Mouse (Mus musculus): ENCODE measurements around the gene Mapkap1. TPM values are rescaled to one million over a fixed set of nuclear protein-coding genes. Genes with fewer than 3 reads are reported as not detected.
"Not testable (repeated sequence)": the region's sequence is repeated elsewhere in the genome, so short reads cannot be mapped to it uniquely, and the experiment has no call there.

The Mapkap1 gene
- total RNA-seq, 2 experiments from 2014 or later: 9.2 to 17.5 TPM

GRCm38 (mm10) chr2:34430663-34431062 is 24.1 kb downstream of the Mapkap1 start:
- no peak for ATAC-seq (replicated peaks; ENCODE audit: low FRiP score, poor library complexity, severe bottlenecking)

DNA sequence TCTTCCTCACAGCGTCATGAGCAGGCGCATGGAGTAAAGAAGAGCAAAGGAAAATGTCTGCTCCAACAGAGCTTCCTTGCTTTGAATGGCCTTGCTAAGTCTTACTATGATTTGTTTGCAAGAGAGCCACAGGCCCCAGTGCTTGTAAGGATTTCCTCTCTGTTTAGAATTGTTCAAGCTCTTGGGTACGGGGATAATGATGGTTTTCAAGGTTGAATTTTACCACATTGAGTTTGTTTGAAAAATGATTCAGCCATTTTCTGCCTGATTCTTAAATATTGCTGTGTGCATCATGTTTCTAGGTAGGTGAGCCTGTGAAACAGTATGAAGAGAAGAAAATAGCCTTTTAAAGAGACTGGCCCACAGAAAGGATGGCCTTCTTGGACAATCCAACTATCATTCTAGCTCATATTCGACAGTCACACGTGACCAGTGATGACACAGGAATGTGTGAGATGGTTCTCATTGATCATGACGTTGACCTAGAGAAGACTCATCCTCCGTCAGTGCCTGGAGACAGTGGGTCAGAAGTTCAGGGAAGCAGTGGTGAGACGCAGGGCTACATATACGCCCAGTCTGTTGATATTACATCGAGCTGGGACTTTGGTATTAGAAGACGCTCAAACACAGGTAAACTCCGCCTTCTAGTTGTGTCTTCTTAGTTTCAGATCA is 25.3 kb downstream of the Mapkap1 start:
- ATAC-seq (replicated peaks; ENCODE audit: low FRiP score, poor library complexity, severe bottlenecking): no peak

DNA sequence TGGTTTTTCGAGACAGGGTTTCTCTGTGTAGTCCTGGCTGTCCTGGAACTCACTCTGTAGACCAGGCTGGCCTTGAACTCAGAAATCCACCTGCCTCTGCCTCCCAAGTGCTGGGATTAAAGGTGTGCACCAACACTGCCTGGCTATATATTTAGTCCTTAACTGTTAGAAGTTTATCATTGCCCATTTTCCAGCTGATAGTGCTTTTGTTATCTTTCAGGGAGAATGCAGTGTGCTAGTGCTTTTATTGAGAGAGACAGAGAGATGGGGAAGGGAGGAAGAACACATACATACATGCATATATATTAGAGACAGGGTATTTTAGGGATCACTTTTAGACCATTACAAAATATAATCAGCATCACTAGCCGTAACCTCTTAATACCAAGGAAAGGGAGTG is 26.3 kb downstream of the Mapkap1 start:
- not testable (repeated sequence) for ATAC-seq (replicated peaks; ENCODE audit: low FRiP score, poor library complexity, severe bottlenecking)

- ATAC-seq (replicated peaks; ENCODE audit: low FRiP score, poor library complexity, severe bottlenecking): no peak
Observed at GRCm38 (mm10) chr2:34436321-34436720, 29.8 kb downstream of the Mapkap1 start.

DNA sequence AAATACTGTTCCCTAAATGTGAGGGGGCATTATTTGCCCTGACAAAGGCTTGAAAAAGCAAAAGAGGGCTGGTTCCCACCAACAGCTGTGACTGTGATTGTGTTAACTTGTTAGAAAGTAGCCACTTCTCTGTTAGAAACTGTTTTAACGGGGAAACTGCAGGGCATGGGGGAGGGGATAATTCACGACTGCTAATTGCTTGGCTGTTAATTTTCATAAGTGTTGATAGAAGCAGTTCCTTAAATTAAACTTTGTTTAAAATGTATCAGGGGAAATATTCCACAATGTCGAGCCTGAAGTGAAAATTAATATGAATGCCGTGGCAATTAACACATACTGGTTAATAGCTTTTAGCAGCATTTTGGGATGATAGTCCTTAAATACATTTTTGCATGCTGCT is 42.2 kb downstream of the Mapkap1 start:
- ATAC-seq (replicated peaks; ENCODE audit: low FRiP score, poor library complexity, severe bottlenecking): no peak

DNA sequence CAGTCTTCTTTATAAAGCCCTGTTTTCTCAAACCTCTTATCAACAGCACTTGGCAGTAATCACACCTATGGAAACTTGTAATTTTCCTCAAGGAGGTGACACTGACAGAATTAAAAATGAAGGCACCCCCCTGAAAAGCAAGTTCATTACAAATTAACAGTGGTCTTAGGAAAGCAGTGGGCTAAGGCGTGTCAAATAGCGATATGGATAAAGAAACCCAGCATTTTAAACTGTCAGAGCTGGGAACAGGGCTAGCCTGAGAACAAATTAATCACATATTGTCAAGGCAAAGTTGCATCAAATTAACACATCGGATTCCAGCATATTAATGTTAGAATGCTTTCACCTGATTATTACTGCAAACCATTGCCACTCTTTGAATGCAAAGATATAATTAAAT is 55.9 kb downstream of the Mapkap1 start:
- no peak for ATAC-seq (replicated peaks; ENCODE audit: low FRiP score, poor library complexity, severe bottlenecking)

DNA sequence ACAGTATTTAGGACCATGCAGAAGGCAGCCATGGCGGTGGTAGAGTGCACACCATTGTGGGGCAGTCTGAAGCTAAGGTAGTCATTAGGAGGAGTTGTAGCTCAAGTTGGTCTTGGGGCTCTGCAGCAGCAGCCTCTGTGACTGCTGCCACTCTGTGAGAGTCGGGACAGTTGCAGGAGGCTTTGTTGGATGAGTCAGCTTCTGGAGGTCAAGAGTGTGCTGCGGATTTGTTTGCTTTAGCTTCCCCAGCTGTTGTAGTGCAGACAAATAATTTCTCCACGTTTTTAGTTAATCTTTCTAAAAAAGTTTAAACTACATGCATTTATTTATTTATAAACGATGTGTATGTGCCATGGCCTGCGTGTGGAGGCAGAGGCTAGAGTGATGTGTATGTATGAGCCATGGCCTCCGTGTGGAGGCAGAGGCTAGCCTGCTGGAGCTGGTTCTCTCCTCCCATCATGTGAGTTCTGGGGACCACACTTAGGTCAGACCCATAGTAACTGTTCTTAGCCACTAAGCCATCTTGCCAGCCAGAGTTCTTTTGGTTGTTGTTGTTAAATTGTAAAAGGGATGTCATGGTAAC is 62.1 kb downstream of the Mapkap1 start:
- no peak for ATAC-seq (replicated peaks; ENCODE audit: low FRiP score, poor library complexity, severe bottlenecking)

- ATAC-seq (replicated peaks; ENCODE audit: low FRiP score, poor library complexity, severe bottlenecking): no peak
Observed at GRCm38 (mm10) chr2:34469324-34469723, 62.8 kb downstream of the Mapkap1 start.

DNA sequence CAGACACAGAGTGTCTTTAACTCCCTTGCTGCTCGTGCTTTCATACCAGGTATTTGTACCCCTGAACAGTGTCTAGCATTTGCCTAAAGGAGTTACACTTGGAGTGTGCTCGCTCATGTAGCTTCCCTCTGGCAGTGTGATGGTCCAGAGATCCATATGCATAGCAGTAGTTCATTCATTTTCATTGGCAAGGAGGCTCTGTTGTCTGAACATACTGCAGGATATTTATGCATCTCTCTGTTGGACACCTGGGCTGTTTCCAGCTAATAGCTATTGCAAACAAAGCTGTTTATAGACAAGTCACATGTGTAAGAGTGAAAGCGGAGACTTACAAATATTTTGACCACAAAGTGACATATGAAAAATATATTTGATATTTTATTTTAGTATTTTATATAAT is 67.2 kb downstream of the Mapkap1 start:
- no peak for ATAC-seq (replicated peaks; ENCODE audit: low FRiP score, poor library complexity, severe bottlenecking)

- ATAC-seq (replicated peaks; ENCODE audit: low FRiP score, poor library complexity, severe bottlenecking): no peak
Observed at GRCm38 (mm10) chr2:34481401-34481800, 74.8 kb downstream of the Mapkap1 start.

- ATAC-seq (replicated peaks; ENCODE audit: low FRiP score, poor library complexity, severe bottlenecking): no peak
Observed at GRCm38 (mm10) chr2:34482102-34482501, 75.5 kb downstream of the Mapkap1 start.

DNA sequence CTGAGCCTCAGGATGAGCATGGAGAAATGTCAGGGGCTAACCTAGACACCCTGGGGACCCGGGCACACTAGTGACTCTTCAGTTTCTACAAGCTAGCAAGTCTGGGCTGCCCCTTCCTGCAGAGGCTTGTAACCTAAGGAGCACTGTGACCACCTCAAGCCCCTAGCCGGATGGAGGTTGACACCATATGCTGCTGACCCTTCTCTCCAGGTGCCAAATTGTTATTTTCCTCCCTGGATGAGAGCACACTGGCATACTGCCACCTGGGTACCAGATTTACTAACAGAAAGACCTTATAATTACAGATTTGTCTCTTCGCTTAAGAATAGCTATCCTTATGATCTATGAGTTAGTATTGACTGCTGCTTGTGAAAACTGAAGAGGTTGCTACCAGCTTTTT is 76.0 kb downstream of the Mapkap1 start:
- no peak for ATAC-seq (replicated peaks; ENCODE audit: low FRiP score, poor library complexity, severe bottlenecking)

GRCm38 (mm10) chr2:34487281-34487680 is 80.7 kb downstream of the Mapkap1 start:
- no peak for ATAC-seq (replicated peaks; ENCODE audit: low FRiP score, poor library complexity, severe bottlenecking)

GRCm38 (mm10) chr2:34503975-34504730 is 97.6 kb downstream of the Mapkap1 start:
- no peak for ATAC-seq (replicated peaks; ENCODE audit: low FRiP score, poor library complexity, severe bottlenecking)

DNA sequence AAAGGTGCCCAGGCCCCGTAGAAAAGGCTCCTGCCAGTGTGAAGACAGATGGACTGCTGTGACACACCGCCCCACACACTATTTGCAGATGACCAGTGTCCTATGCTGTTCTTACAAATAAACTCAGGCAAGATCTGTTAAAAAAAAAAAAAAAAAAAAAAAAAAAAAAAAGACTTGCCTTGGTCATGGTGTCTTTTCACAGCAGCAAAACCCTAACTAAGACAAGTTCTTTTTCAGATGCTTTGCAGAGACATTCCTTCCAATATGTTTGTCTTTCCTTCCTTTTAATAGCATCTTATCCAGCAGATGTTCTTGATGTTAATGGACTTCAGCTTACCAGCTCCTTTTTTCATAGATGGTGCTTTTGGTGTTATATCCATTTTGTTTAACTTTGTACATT is 99.6 kb downstream of the Mapkap1 start:
- ATAC-seq (replicated peaks; ENCODE audit: low FRiP score, poor library complexity, severe bottlenecking): not testable (repeated sequence)

DNA sequence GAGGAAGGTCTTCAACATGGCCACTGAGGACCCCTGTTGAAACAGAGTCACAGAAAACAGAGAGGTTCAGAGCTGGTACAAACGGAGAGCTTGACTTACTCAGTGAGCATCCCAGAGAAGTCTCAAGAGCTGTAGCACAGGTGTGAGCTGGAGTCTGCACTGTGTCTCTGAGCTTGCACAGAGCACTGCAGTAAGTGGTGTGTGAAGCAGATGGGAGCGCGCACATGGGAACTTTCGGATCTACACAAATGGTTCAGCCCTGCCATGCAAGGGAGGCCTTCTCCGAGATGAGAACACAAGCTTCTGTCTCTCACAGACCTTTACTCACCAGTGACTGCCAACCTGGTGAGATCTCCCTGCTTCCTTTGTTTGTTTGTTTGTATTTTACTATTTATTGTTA is 103.3 kb downstream of the Mapkap1 start:
- no peak for ATAC-seq (replicated peaks; ENCODE audit: low FRiP score, poor library complexity, severe bottlenecking)

GRCm38 (mm10) chr2:34515263-34515662 is 108.7 kb downstream of the Mapkap1 start:
- ATAC-seq (replicated peaks; ENCODE audit: low FRiP score, poor library complexity, severe bottlenecking): no peak

DNA sequence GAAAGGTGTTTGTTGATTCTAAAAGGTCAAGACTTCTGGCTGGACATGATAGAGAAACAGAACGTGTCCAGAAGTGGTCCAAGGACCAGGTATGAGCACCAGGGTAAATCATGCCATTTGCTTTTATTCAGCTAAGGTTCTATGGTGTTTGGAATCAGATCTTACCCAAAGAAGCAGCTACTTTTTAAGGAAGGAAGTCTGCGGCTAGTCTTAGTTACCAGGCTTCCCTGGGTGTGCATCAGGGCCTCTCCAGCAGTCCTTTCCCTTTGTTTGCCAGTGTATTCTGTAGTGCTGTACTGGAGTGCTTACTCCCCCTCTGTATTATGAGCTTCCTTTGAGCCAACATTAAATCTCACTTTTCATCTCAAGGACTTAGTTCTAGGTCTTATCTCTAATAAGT is 111.5 kb downstream of the Mapkap1 start:
- ATAC-seq (replicated peaks; ENCODE audit: low FRiP score, poor library complexity, severe bottlenecking): no peak

GRCm38 (mm10) chr2:34518526-34518925 is 112.0 kb downstream of the Mapkap1 start:
- ATAC-seq (replicated peaks; ENCODE audit: low FRiP score, poor library complexity, severe bottlenecking): no peak

- 0 out of 2 replicates have a peak, but pooled peaks have one; percentile 30 for ATAC-seq (replicated peaks; ENCODE audit: low FRiP score, poor library complexity, severe bottlenecking)
Observed at GRCm38 (mm10) chr2:34519525-34519924, 113.0 kb downstream of the Mapkap1 start.

GRCm38 (mm10) chr2:34521384-34521783 is 114.8 kb downstream of the Mapkap1 start:
- ATAC-seq (replicated peaks; ENCODE audit: low FRiP score, poor library complexity, severe bottlenecking): no peak

Data from erythroid progenitor cell, adult 5-6 weeks (primary cell).